Mouse (Mus musculus) ovary, adult 18-20 months (tissue): Measurements from ENCODE around the gene Grip1.

Experiments used
- DNase-seq: peaks from one replicate; pipeline ENCODE4 v3.0.0; 2022; ENCODE audit warnings: low spot score, mixed read lengths

Gene Grip1

GRCm38 (mm10) chr10:119666386-119666785, 212.8 kb downstream of the Grip1 start:
- DNase-seq = no peak

- no peak for DNase-seq
These were observed 216.8 kb downstream of the Grip1 start for GRCm38 (mm10) chr10:119670456-119670855.

- DNase-seq = no peak
These were observed 230.8 kb downstream of the Grip1 start for GRCm38 (mm10) chr10:119684377-119684826.

GRCm38 (mm10) chr10:119691358-119692083, 237.9 kb downstream of the Grip1 start:
- no peak for DNase-seq

GRCm38 (mm10) chr10:119692284-119692890, 238.8 kb downstream of the Grip1 start:
- DNase-seq = no peak

GRCm38 (mm10) chr10:119693400-119693799, 239.8 kb downstream of the Grip1 start:
- no peak for DNase-seq

GRCm38 (mm10) chr10:119697257-119697798, 243.7 kb downstream of the Grip1 start:
- DNase-seq = no peak

GRCm38 (mm10) chr10:119705348-119705747, 251.7 kb downstream of the Grip1 start:
- DNase-seq = no peak

GRCm38 (mm10) chr10:119706281-119706680, 252.7 kb downstream of the Grip1 start:
- no peak for DNase-seq

GRCm38 (mm10) chr10:119706983-119707382, 253.4 kb downstream of the Grip1 start:
- no peak for DNase-seq

- DNase-seq = no peak
These were observed 268.3 kb downstream of the Grip1 start for GRCm38 (mm10) chr10:119721887-119722286.

GRCm38 (mm10) chr10:119722471-119722870, 268.8 kb downstream of the Grip1 start:
- DNase-seq = no peak

GRCm38 (mm10) chr10:119723671-119724070, 270.0 kb downstream of the Grip1 start:
- DNase-seq = no peak

- no peak for DNase-seq
These were observed 271.7 kb downstream of the Grip1 start for GRCm38 (mm10) chr10:119725363-119725762.

- DNase-seq = no peak
These were observed 272.3 kb downstream of the Grip1 start for GRCm38 (mm10) chr10:119725966-119726365.

- no peak for DNase-seq
These were observed 273.3 kb downstream of the Grip1 start for GRCm38 (mm10) chr10:119726921-119727320.

GRCm38 (mm10) chr10:119730206-119730605, 276.6 kb downstream of the Grip1 start:
- DNase-seq = no peak

GRCm38 (mm10) chr10:119735011-119735992, 281.7 kb downstream of the Grip1 start:
- no peak for DNase-seq

- no peak for DNase-seq
These were observed 285.8 kb downstream of the Grip1 start for GRCm38 (mm10) chr10:119739466-119739865.

- DNase-seq = no peak
These were observed 289.1 kb downstream of the Grip1 start for GRCm38 (mm10) chr10:119742722-119743121.

- no peak for DNase-seq
These were observed 298.8 kb downstream of the Grip1 start for GRCm38 (mm10) chr10:119752361-119752798.

GRCm38 (mm10) chr10:119756271-119756670, 302.6 kb downstream of the Grip1 start:
- DNase-seq = no peak
